Mouse (Mus musculus): ENCODE measurements around the gene Gm13084. TPM values are rescaled to one million over a fixed set of nuclear protein-coding genes. Genes with fewer than 3 reads are reported as not detected.
"Not testable (repeated sequence)": the region's sequence is repeated elsewhere in the genome, so short reads cannot be mapped to it uniquely, and the experiment has no call there.

The Gm13084 gene
- total RNA-seq (2021) = not detected

GRCm38 (mm10) chr4:143815993-143816392 is at the start of gene Gm13084:
TSS of gene Gm13084 (minus strand) at chr4:143816093.
- intact Hi-C loops (cut with DNase I) = no loop called here
- DNase-seq (ENCODE audit: low spot score in 2 of 2) = no peak

GRCm38 (mm10) chr4:143846197-143846596 is 30.3 kb upstream of the Gm13084 start, which contains the start of gene Gm13103:
TSS of gene Gm13103 (plus strand) at chr4:143846497.
- intact Hi-C loops (cut with DNase I); DNase-seq (ENCODE audit: low spot score in 2 of 2): not testable (repeated sequence)

GRCm38 (mm10) chr4:143789052-143789451 is 26.8 kb downstream of the Gm13084 start, which contains the start of gene Gm13023:
TSS of gene Gm13023 (plus strand) at chr4:143789352.
- intact Hi-C loops (cut with DNase I) = loop anchor here (10.0 kb wide), 1 partner anchor 436 kb away; no protein-coding TSS in a partner anchor
- not testable (repeated sequence) for DNase-seq (ENCODE audit: low spot score in 2 of 2)

Other genes with a start within 250 kb of the Gm13084 start
- gene Gm13083, start 201.1 kb downstream of the Gm13084 start, total RNA-seq (2021) = not detected
- gene Gm13088, start 158.8 kb downstream of the Gm13084 start, total RNA-seq (2021) = not detected
- not detected for gene Gm13089, start 113.4 kb downstream of the Gm13084 start, total RNA-seq (2021)
- not detected for gene Gm13078, start 96.6 kb downstream of the Gm13084 start, total RNA-seq (2021)
- gene Gm13023, start 26.7 kb downstream of the Gm13084 start, total RNA-seq (2021) = not detected
- gene Gm13103, start 30.4 kb upstream of the Gm13084 start, total RNA-seq (2021) = not detected
- gene Pramef6, start 84.3 kb upstream of the Gm13084 start, total RNA-seq (2021) = not detected
- gene Pramef25, start 134.9 kb upstream of the Gm13084 start, total RNA-seq (2021) = not detected
- gene Gm13101, start 150.9 kb upstream of the Gm13084 start, total RNA-seq (2021) = not detected
- gene Pramef17, start 178.3 kb upstream of the Gm13084 start, total RNA-seq (2021) = not detected
- not detected for gene Pramel4, start 243.0 kb upstream of the Gm13084 start, total RNA-seq (2021)